Comparison of ENCODE assay signal across 8 mouse cellular contexts in the genomic region with DNA sequence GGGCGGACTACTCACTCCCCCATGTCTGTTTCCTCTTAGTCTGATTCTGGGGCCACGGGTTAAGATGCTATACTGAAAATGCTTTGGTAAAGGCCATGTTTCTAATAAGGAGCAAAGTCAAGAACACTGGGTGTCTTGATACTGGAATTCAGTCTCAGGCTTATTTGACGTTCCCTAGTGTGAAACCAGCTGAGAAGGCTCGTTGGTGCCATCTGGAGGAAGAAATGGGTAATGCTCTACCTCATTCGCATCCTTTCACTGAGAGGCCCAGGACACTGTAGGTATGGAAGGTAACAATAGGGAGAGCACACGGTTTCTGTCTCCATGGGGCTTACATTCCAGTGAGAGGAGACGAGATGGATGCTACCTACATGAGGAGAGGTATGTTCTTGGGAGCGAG. TPM values are rescaled to one million over a fixed set of nuclear protein-coding genes. Genes with fewer than 3 reads are reported as not detected.
DNase-seq lines count a peak whose midpoint lies in the region; ATAC-seq and TF ChIP-seq lines count a peak whose summit lies in the region.

No protein-coding gene starts in this region.

- no peak overlapping the region for H3K27ac ChIP-seq in ES-E14 (ENCODE audit: insufficient read depth, low read depth, low read length, poor library complexity, severe bottlenecking)
- no peak overlapping the region for H3K27ac ChIP-seq in forebrain, embryonic 14.5 days (ENCODE audit: low read depth, low read length)
- H3K27ac ChIP-seq in intestine, embryonic 16.5 days (ENCODE audit: low read length) = no peak overlapping the region

- peak; percentile 37 for ATAC-seq in forebrain, embryonic 14.5 days
- ATAC-seq in intestine, embryonic 16.5 days = peak; percentile 45

- no peaks in the 10 kb centered on the region for H3K9me3 ChIP-seq in ES-E14 (ENCODE audit: control insufficient read depth, insufficient read depth, low read depth, low read length)
- no peaks in the 10 kb centered on the region for H3K9me3 ChIP-seq in forebrain, embryonic 14.5 days (replicated peaks; ENCODE audit: control insufficient read depth, low read length)
- no peaks in the 10 kb centered on the region for H3K9me3 ChIP-seq in intestine, embryonic 16.5 days (ENCODE audit: control insufficient read depth, low read length)

- H3K36me3 ChIP-seq in ES-E14 (ENCODE audit: control insufficient read depth, insufficient read depth, low read length, poor library complexity, severe bottlenecking) = peaks cover 10% of the 10 kb centered on the region
- peaks cover 23% of the 10 kb centered on the region for H3K36me3 ChIP-seq in forebrain, embryonic 14.5 days (ENCODE audit: control insufficient read depth, insufficient read depth, low read length)
- no peaks in the 10 kb centered on the region for H3K36me3 ChIP-seq in intestine, embryonic 16.5 days (ENCODE audit: control insufficient read depth, insufficient read depth, low read length)

- in situ Hi-C loops in ES-E14 (cut with MboI; ENCODE audit: low sequenced_read_pairs in 2 of 2, unreplicated experiment in 2 of 2) = loop anchor here in 1 of 2 experiments (10.0 kb wide), 1 partner anchor 131 kb away; no protein-coding TSS in a partner anchor

- no peaks in the 10 kb centered on the region for H3K27me3 ChIP-seq in forebrain, embryonic 14.5 days (replicated peaks; ENCODE audit: control insufficient read depth, insufficient read depth, low read length)
- H3K27me3 ChIP-seq in intestine, embryonic 16.5 days (replicated peaks; ENCODE audit: control insufficient read depth, insufficient read depth, low read length) = no peaks in the 10 kb centered on the region

- H3K9ac ChIP-seq in ES-E14 (ENCODE audit: insufficient read depth, low read depth, low read length, poor library complexity, severe bottlenecking) = no peak overlapping the region
- no peak overlapping the region for H3K9ac ChIP-seq in forebrain, embryonic 14.5 days (ENCODE audit: low read length)
- no peak overlapping the region for H3K9ac ChIP-seq in intestine, embryonic 16.5 days (ENCODE audit: low read depth, low read length)

- intact Hi-C loops in left cerebral cortex, postnatal 4 days (cut with DNase I) = loop anchor here (5.0 kb wide), 1 partner anchor 114 kb away; no protein-coding TSS in a partner anchor

- peak; percentile 71 for DNase-seq in A20 (ENCODE audit: low read depth, low spot score)
- peak; percentile 80 for DNase-seq in ES-E14 (ENCODE audit: low read depth, low spot score)
- peak; percentile 72 for DNase-seq in cerebellum, adult 11 months
- peak; percentile 84 for DNase-seq in forebrain, embryonic 14.5 days (ENCODE audit: low spot score)
- DNase-seq in left cerebral cortex, postnatal 4 days = peak; percentile 59
- peak; percentile 79 for DNase-seq in neural tube, embryonic 10.5 days (ENCODE audit: extremely low spot score, low spot score)
- peak; percentile 66 for DNase-seq in thymus, postnatal 14 days

- H3K4me2 ChIP-seq in forebrain, embryonic 14.5 days (ENCODE audit: low read length) = no peak overlapping the region
- H3K4me2 ChIP-seq in intestine, embryonic 16.5 days (ENCODE audit: low read depth, low read length) = no peak overlapping the region

- 26% methylated on average over 8 of the region's 8 CpGs for WGBS in forebrain, embryonic 14.5 days
- WGBS in intestine, embryonic 16.5 days = 29% methylated on average over 8 of the region's 8 CpGs

- peaks cover 0 to 2% of the 10 kb centered on the region in 2 experiments; a peak in 1 of 4 replicates for H3K4me1 ChIP-seq in ES-E14 (ENCODE audit: control insufficient read depth in 2 of 2, insufficient read depth in 2 of 2, low read length in 2 of 2, poor library complexity in 1 of 2)
- H3K4me1 ChIP-seq in forebrain, embryonic 14.5 days (ENCODE audit: control insufficient read depth, insufficient read depth, low read length) = no peaks in the 10 kb centered on the region
- H3K4me1 ChIP-seq in intestine, embryonic 16.5 days (ENCODE audit: control insufficient read depth, insufficient read depth, low read length) = no peaks in the 10 kb centered on the region

- no peak overlapping the region for H3K4me3 ChIP-seq in ES-E14 (ENCODE audit: insufficient read depth in 1 of 2, low read depth in 1 of 2, low read length in 2 of 2, poor library complexity in 1 of 2, severe bottlenecking in 1 of 2)
- H3K4me3 ChIP-seq in forebrain, embryonic 14.5 days (ENCODE audit: low read depth, low read length) = no peak overlapping the region
- H3K4me3 ChIP-seq in intestine, embryonic 16.5 days (ENCODE audit: low read length) = no peak overlapping the region

TF ChIP-seq in ES-E14, 5 proteins besides CTCF, POLR2A, EP300 and RAD21:
- no peak for TF ChIP-seq ZNF384 (IDR thresholded peaks at IDR 0.05; ENCODE audit: low read depth, low read length)
- peak; percentile 87 for TF ChIP-seq ZC3H11A (IDR thresholded peaks at IDR 0.05; ENCODE audit: borderline replicate concordance, low read depth, low read length)
- TF ChIP-seq CHD2 (IDR thresholded peaks at IDR 0.05; ENCODE audit: low read depth, low read length) = no peak
- TF ChIP-seq MAFK (IDR thresholded peaks at IDR 0.05; ENCODE audit: insufficient read depth, low read depth, low read length) = no peak
- no peak for TF ChIP-seq HCFC1 (IDR thresholded peaks at IDR 0.05; ENCODE audit: borderline replicate concordance, insufficient read depth, low read length)
TF ChIP-seq in ES-E14: peak in this region for 1.

RNA-seq across cellular contexts. Expression of a gene that starts 19.3 kb away (rescaled TPM):
- total RNA-seq in ES-E14 (2012; rRNA removed) = 10.0 and 18.8 TPM in 2 replicates
- not detected in 2 replicates for polyA plus RNA-seq in forebrain, embryonic 14.5 days (2014; fragmentation: Nextera tagmentation; extraction: Ambion mirVana)
- 159 and 167 TPM in 2 replicates for polyA plus RNA-seq in intestine, embryonic 16.5 days (2015; fragmentation: Nextera tagmentation; extraction: Ambion mirVana)
- not detected for total RNA-seq in left cerebral cortex, postnatal 4 days (2021)

RNA-seq across cellular contexts. Expression of a gene that starts 28.0 kb away (rescaled TPM):
- 47.1 and 66.7 TPM in 2 replicates for total RNA-seq in ES-E14 (2012; rRNA removed)
- 20.1 and 20.5 TPM in 2 replicates for polyA plus RNA-seq in forebrain, embryonic 14.5 days (2014; fragmentation: Nextera tagmentation; extraction: Ambion mirVana)
- polyA plus RNA-seq in intestine, embryonic 16.5 days (2015; fragmentation: Nextera tagmentation; extraction: Ambion mirVana) = 5.6 and 7.0 TPM in 2 replicates
- 100 to 1,000 TPM in 1 of 2 experiments, 10 to 100 TPM in 1; 97.9 to 102 TPM for total RNA-seq in left cerebral cortex, postnatal 4 days (2021)

RNA-seq across cellular contexts. Expression of a gene that starts 35.8 kb away (rescaled TPM):
- 4.4 and 6.1 TPM in 2 replicates for total RNA-seq in ES-E14 (2012; rRNA removed)
- polyA plus RNA-seq in forebrain, embryonic 14.5 days (2014; fragmentation: Nextera tagmentation; extraction: Ambion mirVana) = 16.8 and 23.1 TPM in 2 replicates
- 4.0 and 4.5 TPM in 2 replicates for polyA plus RNA-seq in intestine, embryonic 16.5 days (2015; fragmentation: Nextera tagmentation; extraction: Ambion mirVana)
- 100 to 1,000 TPM; 189 to 218 TPM for total RNA-seq in left cerebral cortex, postnatal 4 days (2021)

RNA-seq across cellular contexts. Expression of a gene that starts 50.7 kb away (rescaled TPM):
- 1.2 and 1.5 TPM in 2 replicates for total RNA-seq in ES-E14 (2012; rRNA removed)
- polyA plus RNA-seq in forebrain, embryonic 14.5 days (2014; fragmentation: Nextera tagmentation; extraction: Ambion mirVana) = 1.3 and 1.7 TPM in 2 replicates
- 1.5 and 2.2 TPM in 2 replicates for polyA plus RNA-seq in intestine, embryonic 16.5 days (2015; fragmentation: Nextera tagmentation; extraction: Ambion mirVana)
- 10 to 100 TPM; 16.4 to 18.0 TPM for total RNA-seq in left cerebral cortex, postnatal 4 days (2021)

Comparison
In these comparisons a context has a peak if more than half of its experiments do, and no peak if none do; other contexts are left out.
1. RNA of a gene that starts 19.3 kb away (total RNA-seq): 10.0 to 18.8 TPM in ES-E14; not detected in left cerebral cortex, postnatal 4 days; every median in the first group is over 10 times any median in the second.
2. RNA of a gene that starts 35.8 kb away (total RNA-seq): 189 to 218 TPM in left cerebral cortex, postnatal 4 days; 4.4 to 6.1 TPM in ES-E14; every median in the first group is over 10 times any median in the second.
3. Peak in every context shown above with its lines, with median percentiles within 50 percentile points of each other: DNase-seq.